Mouse (Mus musculus): ENCODE measurements around the gene Zfp653. TPM values are rescaled to one million over a fixed set of nuclear protein-coding genes. Genes with fewer than 3 reads are reported as not detected.

The Zfp653 gene
- polyA plus RNA-seq (2015; fragmentation: Nextera tagmentation; extraction: Ambion mirVana), result 9.6 and 10.9 TPM in 2 replicates

- Histone ChIP-seq H3K36me3 (peaks cover 46% of the 10 kb centered on the region), H3K27me3 (no peaks in the 10 kb centered on the region), H3K9me3 (no peaks in the 10 kb centered on the region), H3K4me2 (peak within 1 kb of the TSS; percentile 56), H3K27ac (peak within 1 kb of the TSS; percentile 99), H3K4me3 (peak within 1 kb of the TSS; percentile 85), H3K4me1 (peaks cover 10% of the 10 kb centered on the region), H3K9ac (peak within 1 kb of the TSS; percentile 84)
- peak; percentile 96 for ATAC-seq (ENCODE audit: insufficient number of reproducible peaks, low FRiP score, low TSS enrichment, low read depth)
- under 1% methylated on average over 80 of the region's 87 CpGs for WGBS
These were observed at the start of gene Zfp653, which contains the start of gene Gm49318 for GRCm38 (mm10) chr9:22070791-22071573. Zfp653 (minus strand) TSS chr9:22071376. Gm49318 (minus strand) TSS chr9:22071259.

- H3K4me3 ChIP-seq, result no peak overlapping the region
- H3K9me3 ChIP-seq, result no peaks in the 10 kb centered on the region
- H3K27ac ChIP-seq, result no peak overlapping the region
- ATAC-seq (ENCODE audit: insufficient number of reproducible peaks, low FRiP score, low TSS enrichment, low read depth), result no peak
- no peak overlapping the region for H3K4me2 ChIP-seq
- H3K36me3 ChIP-seq, result no peaks in the 10 kb centered on the region
- no peaks in the 10 kb centered on the region for H3K27me3 ChIP-seq
- H3K4me1 ChIP-seq, result peaks cover 15% of the 10 kb centered on the region
- H3K9ac ChIP-seq, result no peak overlapping the region
- WGBS, result 92% methylated on average over 4 of the region's 4 CpGs
These were observed 48.4 kb upstream of the Zfp653 start for GRCm38 (mm10) chr9:22119543-22119942.

DNA sequence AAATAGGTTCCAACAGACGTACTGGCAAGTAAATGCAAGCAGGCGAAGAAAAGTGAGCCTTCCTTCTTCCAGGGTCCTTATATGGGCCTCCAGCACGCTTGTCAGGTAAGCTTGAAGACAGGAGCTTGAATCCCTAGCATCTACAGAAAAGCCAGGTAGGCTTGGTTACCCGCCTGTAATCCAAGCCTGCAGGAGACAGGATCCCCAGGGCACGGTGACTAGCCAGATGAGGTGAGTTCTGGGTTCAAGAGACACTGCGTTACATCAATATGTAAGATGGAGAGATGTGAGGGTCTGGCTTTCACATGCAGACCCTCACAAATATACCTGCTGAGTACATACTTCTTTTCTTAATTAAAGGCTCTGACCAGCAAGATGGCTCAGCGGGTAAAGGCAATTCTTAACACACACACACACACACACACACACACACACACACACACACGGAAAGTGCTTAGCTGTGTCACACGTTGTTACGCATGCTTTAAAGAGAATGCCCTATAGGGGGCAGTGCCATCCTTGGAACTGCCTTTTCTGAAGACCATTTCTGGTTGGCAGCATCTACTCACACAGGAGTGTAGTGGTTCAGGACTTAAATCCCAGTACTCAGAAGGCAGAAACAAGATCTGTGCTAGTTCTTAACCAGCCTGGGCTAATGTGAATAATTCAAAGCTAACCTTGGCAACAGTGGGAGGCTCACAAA, 46.7 kb upstream of the Zfp653 start:
- no peak for ATAC-seq (ENCODE audit: insufficient number of reproducible peaks, low FRiP score, low TSS enrichment, low read depth)
- Histone ChIP-seq H3K4me1 (peaks cover 15% of the 10 kb centered on the region), H3K27ac (peak overlapping the region; percentile 81; the same call in 1 of the 2 replicates), H3K4me2 (peak overlapping the region; percentile 68), H3K4me3 (peak overlapping the region; percentile 89), H3K27me3 (no peaks in the 10 kb centered on the region), H3K9ac (peak overlapping the region; percentile 49; the same call in 1 of the 2 replicates), H3K9me3 (no peaks in the 10 kb centered on the region), H3K36me3 (peaks cover 15% of the 10 kb centered on the region)
- 39% methylated on average over 10 of the region's 10 CpGs for WGBS

- peak; percentile 91 for ATAC-seq (ENCODE audit: insufficient number of reproducible peaks, low FRiP score, low TSS enrichment, low read depth)
- peak within 1 kb of the TSS; percentile 81; the same call in 1 of the 2 replicates for H3K27ac ChIP-seq
- peak within 1 kb of the TSS; percentile 88 for H3K9ac ChIP-seq
- peak within 1 kb of the TSS; percentile 68 for H3K4me2 ChIP-seq
- H3K27me3 ChIP-seq, result no peaks in the 10 kb centered on the region
- H3K4me1 ChIP-seq, result peaks cover 15% of the 10 kb centered on the region
- H3K9me3 ChIP-seq, result no peaks in the 10 kb centered on the region
- peak within 1 kb of the TSS; percentile 89 for H3K4me3 ChIP-seq
- H3K36me3 ChIP-seq, result peaks cover 25% of the 10 kb centered on the region
- under 1% methylated on average over 52 of the region's 52 CpGs for WGBS
These were observed 45.7 kb upstream of the Zfp653 start, which contains the start of gene Elof1 for GRCm38 (mm10) chr9:22116740-22117426. Elof1 (minus strand) TSS chr9:22117172.

- 26% methylated on average over 15 of the region's 15 CpGs for WGBS
- H3K4me1 ChIP-seq, result peaks cover 15% of the 10 kb centered on the region
- H3K27ac ChIP-seq, result no peak overlapping the region
- ATAC-seq (ENCODE audit: insufficient number of reproducible peaks, low FRiP score, low TSS enrichment, low read depth), result no peak
- peak overlapping the region; percentile 89 for H3K4me3 ChIP-seq
- H3K9ac ChIP-seq, result peak overlapping the region; percentile 88; the same call in 1 of the 2 replicates
- no peaks in the 10 kb centered on the region for H3K9me3 ChIP-seq
- H3K36me3 ChIP-seq, result peaks cover 32% of the 10 kb centered on the region
- H3K27me3 ChIP-seq, result no peaks in the 10 kb centered on the region
- H3K4me2 ChIP-seq, result peak overlapping the region; percentile 68
These were observed 44.9 kb upstream of the Zfp653 start for GRCm38 (mm10) chr9:22116086-22116485.

GRCm38 (mm10) chr9:22115635-22116034, 44.5 kb upstream of the Zfp653 start:
- WGBS, result 88% methylated on average over 4 of the region's 4 CpGs
- no peak overlapping the region for H3K9ac ChIP-seq
- H3K9me3 ChIP-seq, result no peaks in the 10 kb centered on the region

DNA sequence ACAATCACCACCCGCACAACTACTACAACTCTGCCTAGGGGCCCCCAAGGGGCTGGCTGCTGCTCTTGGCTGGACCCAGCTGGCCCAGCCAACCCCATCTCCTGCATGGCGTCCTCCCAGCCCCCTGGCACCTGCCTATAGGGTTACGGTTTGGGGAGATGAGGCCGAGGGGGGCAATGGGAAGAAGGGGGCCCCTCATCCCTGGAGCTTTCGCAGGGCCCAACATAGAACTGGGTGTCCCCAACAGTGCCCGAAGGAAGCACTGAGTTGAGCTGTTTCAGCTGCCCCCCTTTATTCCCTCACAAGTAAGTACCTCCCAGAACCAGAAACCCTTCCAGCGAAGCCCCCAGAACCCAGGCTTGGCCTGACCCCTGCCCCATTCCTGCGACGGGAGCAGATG, 37.0 kb upstream of the Zfp653 start:
- peaks cover 39% of the 10 kb centered on the region for H3K36me3 ChIP-seq
- no peak overlapping the region for H3K27ac ChIP-seq
- H3K4me2 ChIP-seq, result no peak overlapping the region
- 94% methylated on average over 9 of the region's 9 CpGs for WGBS
- H3K4me3 ChIP-seq, result no peak overlapping the region
- H3K4me1 ChIP-seq, result no peaks in the 10 kb centered on the region
- ATAC-seq (ENCODE audit: insufficient number of reproducible peaks, low FRiP score, low TSS enrichment, low read depth), result no peak
- no peaks in the 10 kb centered on the region for H3K27me3 ChIP-seq
- no peaks in the 10 kb centered on the region for H3K9me3 ChIP-seq
- no peak overlapping the region for H3K9ac ChIP-seq

More at GRCm38 (mm10) chr9:22115635-22116034, 44.5 kb upstream of the Zfp653 start:
- no peak for ATAC-seq (ENCODE audit: insufficient number of reproducible peaks, low FRiP score, low TSS enrichment, low read depth)
- H3K27me3 ChIP-seq, result no peaks in the 10 kb centered on the region
- H3K27ac ChIP-seq, result no peak overlapping the region
- peak overlapping the region; percentile 89 for H3K4me3 ChIP-seq
- peaks cover 36% of the 10 kb centered on the region for H3K36me3 ChIP-seq
- peak overlapping the region; percentile 68 for H3K4me2 ChIP-seq
- peaks cover 15% of the 10 kb centered on the region for H3K4me1 ChIP-seq

DNA sequence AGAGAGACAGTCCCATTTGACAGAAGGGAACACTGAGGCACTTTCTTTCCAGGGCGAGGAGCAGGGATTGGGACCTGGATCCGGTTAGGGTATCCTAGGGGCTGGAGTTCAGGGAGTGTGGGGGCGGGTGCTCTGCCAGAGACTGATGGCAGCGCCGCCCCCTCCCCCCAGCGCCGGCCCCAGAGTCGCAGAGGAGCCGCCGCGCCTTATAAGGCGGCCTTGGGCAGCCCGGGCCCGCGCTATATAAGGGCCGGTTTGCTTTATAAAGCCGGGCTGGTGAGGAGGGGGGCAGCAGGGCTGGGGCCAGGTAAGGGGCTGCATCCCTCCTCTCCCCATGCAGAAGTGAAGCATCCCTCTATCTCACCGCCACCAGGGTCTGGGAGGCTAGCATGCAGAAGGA, 28.7 kb upstream of the Zfp653 start:
- Histone ChIP-seq H3K4me2 (no peak overlapping the region), H3K27ac (no peak overlapping the region), H3K36me3 (no peaks in the 10 kb centered on the region), H3K27me3 (peaks cover 49% of the 10 kb centered on the region), H3K4me1 (peaks cover 20% of the 10 kb centered on the region), H3K9me3 (no peaks in the 10 kb centered on the region), H3K4me3 (no peak overlapping the region), H3K9ac (no peak overlapping the region)
- ATAC-seq (ENCODE audit: insufficient number of reproducible peaks, low FRiP score, low TSS enrichment, low read depth), result no peak
- WGBS, result 4% methylated on average over 15 of the region's 18 CpGs

DNA sequence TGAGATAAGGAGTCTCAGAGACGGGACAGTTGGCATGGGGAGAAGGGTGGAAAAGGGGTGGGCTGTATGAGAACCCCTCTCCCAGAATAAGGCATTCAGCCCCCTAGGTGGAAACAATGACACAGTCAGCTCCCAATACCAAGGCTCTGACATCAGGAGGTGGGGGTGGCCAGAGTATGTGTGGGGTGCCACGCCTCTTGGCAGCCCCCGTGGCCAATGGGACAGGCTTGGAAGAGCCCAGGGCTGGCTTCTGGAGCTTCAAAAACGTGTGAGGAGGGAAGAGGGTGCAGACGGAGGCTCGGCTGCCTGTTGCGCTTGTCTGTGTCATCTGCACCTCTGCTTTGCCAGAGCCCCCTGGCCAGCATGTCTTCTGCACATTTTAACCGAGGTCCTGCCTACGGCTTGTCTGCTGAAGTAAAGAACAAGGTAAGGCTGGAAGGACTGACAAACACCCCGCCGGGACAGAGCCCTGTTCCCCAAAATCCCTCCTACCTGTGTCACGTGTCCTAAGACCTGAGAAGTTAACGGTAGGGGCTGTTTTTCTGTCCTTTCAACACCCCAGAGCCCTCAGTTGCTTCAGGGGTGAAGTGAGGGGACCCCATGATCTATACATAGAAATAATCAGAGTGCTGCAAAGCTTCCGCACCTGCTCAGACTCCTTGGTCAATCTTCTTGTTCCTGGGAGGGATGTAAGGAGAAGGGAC, 28.0 kb upstream of the Zfp653 start, which contains the start of gene Cnn1:
Cnn1 (plus strand) TSS at position 224 of the 704 bp plus-strand sequence.
- Histone ChIP-seq H3K9ac (no peak within 1 kb of the TSS), H3K36me3 (no peaks in the 10 kb centered on the region), H3K4me1 (peaks cover 20% of the 10 kb centered on the region), H3K9me3 (no peaks in the 10 kb centered on the region), H3K27ac (no peak within 1 kb of the TSS), H3K4me2 (peak within 1 kb of the TSS; percentile 22; the same call in 1 of the 2 replicates), H3K4me3 (no peak within 1 kb of the TSS), H3K27me3 (peaks cover 49% of the 10 kb centered on the region)
- 7% methylated on average over 14 of the region's 14 CpGs for WGBS
- 0 out of 2 replicates have a peak, but pooled peaks have one; percentile 14 for ATAC-seq (ENCODE audit: insufficient number of reproducible peaks, low FRiP score, low TSS enrichment, low read depth)

GRCm38 (mm10) chr9:22095854-22096307, 24.7 kb upstream of the Zfp653 start:
- no peak overlapping the region for H3K27ac ChIP-seq

DNA sequence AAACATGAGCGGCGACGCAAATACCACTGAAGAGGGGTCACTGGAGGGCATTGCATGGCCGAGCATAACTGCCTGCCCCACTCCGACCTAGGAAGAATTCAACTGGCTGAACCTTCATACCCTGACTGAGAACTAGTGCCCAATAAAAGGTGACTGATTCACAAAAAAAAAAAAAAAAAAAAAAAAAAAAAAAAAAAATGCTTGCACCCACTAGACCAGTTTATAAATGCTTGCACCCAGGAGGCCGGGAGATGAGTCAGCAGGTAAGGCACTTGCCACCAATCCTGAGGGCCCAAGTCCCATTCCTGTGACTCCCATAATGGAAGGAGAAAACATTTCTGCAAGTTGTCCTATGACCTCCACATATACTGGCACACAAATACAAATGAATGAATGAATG, 21.6 kb upstream of the Zfp653 start:
- WGBS, result 83% methylated on average over 6 of the region's 6 CpGs
- Histone ChIP-seq H3K9ac (no peak overlapping the region), H3K4me2 (no peak overlapping the region), H3K4me1 (peaks cover 5% of the 10 kb centered on the region), H3K27ac (no peak overlapping the region), H3K9me3 (no peaks in the 10 kb centered on the region), H3K36me3 (no peaks in the 10 kb centered on the region), H3K27me3 (peaks cover 11% of the 10 kb centered on the region), H3K4me3 (no peak overlapping the region)
- no peak for ATAC-seq (ENCODE audit: insufficient number of reproducible peaks, low FRiP score, low TSS enrichment, low read depth)

More at GRCm38 (mm10) chr9:22095854-22096307, 24.7 kb upstream of the Zfp653 start:
- H3K4me1 ChIP-seq, result peaks cover 20% of the 10 kb centered on the region
- 2% methylated on average over 24 of the region's 24 CpGs for WGBS
- H3K4me2 ChIP-seq, result peak overlapping the region; percentile 53
- peak; percentile 56; the same call in 1 of the 2 replicates for ATAC-seq (ENCODE audit: insufficient number of reproducible peaks, low FRiP score, low TSS enrichment, low read depth)
- no peak overlapping the region for H3K9ac ChIP-seq
- H3K4me3 ChIP-seq, result peak overlapping the region; percentile 30
- peaks cover 41% of the 10 kb centered on the region for H3K27me3 ChIP-seq
- no peaks in the 10 kb centered on the region for H3K36me3 ChIP-seq
- H3K9me3 ChIP-seq, result no peaks in the 10 kb centered on the region

Data from limb, embryonic 15.5 days (tissue).